ENCODE assay signal across 28 mouse cellular contexts in the genomic region with DNA sequence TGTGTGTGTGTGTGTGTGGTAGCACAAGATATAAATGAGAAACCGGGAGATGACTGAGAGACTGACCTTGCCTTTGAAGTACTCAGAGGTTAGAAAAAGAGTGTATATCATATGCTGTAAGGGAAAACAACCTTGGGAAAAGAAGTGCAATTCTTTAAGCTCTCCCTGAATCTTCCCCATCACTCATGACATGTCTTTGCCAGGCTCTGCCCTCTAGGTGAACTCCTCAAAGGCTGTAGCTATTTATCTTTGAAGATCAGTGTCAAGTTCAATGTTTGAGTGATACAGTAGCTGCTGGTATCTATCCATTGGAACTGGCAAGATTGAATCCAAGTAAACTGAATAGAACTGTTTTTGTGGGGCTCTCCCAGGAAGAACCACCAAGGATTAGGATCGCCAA. TPM values are rescaled to one million over a fixed set of nuclear protein-coding genes. Genes with fewer than 3 reads are reported as not detected.
DNase-seq lines count a peak whose midpoint lies in the region; ATAC-seq lines count a peak whose summit lies in the region.
"Had no signal": no experiment of that assay in that cellular context is flagged by ENCODE, and none has a peak within 500 bp of the region (broad histone marks: within the 10 kb centered on the region; RNA-seq: fewer than 3 reads in every experiment).

No protein-coding gene starts in this region.

- peaks cover 38% of the 10 kb centered on the region for H3K4me1 ChIP-seq in kidney, embryonic 15.5 days
- peaks cover 69% of the 10 kb centered on the region for H3K4me1 ChIP-seq in limb, embryonic 12.5 days (replicated peaks)
- H3K4me1 ChIP-seq: intestine, embryonic 15.5 days; liver, embryonic 15.5 days had no signal

- H3K36me3 ChIP-seq in kidney, embryonic 15.5 days, result no peaks in the 10 kb centered on the region
- no peaks in the 10 kb centered on the region for H3K36me3 ChIP-seq in limb, embryonic 12.5 days
- H3K36me3 ChIP-seq: hindbrain, embryonic 10.5 days; intestine, embryonic 15.5 days; liver, embryonic 15.5 days; lung, embryonic 15.5 days; midbrain, embryonic 13.5 days had no signal

- no peak overlapping the region for H3K9ac ChIP-seq in kidney, embryonic 15.5 days
- no peak overlapping the region for H3K9ac ChIP-seq in limb, embryonic 12.5 days (replicated peaks)
- H3K9ac ChIP-seq: forebrain, postnatal 0 days; heart, embryonic 13.5 days; intestine, embryonic 15.5 days; limb, embryonic 15.5 days; liver, embryonic 15.5 days; lung, embryonic 15.5 days; midbrain, embryonic 13.5 days had no signal

- DNase-seq in kidney, postnatal 14 days, result no peak
- peak; percentile 57 for DNase-seq in embryo, embryonic 10 days (ENCODE audit: low spot score)
- DNase-seq in embryo, embryonic 9.5 days (ENCODE audit: extremely low spot score), result peak; percentile 12
- DNase-seq in lung, adult 18-20 months, result no peak
- no peak for DNase-seq in ovary, adult 18-20 months (ENCODE audit: low spot score)
- DNase-seq: adrenal gland, postnatal 25 days; cerebellum, adult 18-20 months; cerebellum, postnatal 10 days; forebrain, postnatal 0 days; heart, postnatal 10 days; kidney, adult 2 months; layer of hippocampus, adult 9-11 months; lung, postnatal 36 days; retina, postnatal 1 day; right cerebral cortex, postnatal 14 days; thymus, postnatal 4 days had no signal

- no peaks in the 10 kb centered on the region for H3K9me3 ChIP-seq in kidney, embryonic 15.5 days (replicated peaks)
- no peaks in the 10 kb centered on the region for H3K9me3 ChIP-seq in limb, embryonic 12.5 days
- H3K9me3 ChIP-seq: heart, embryonic 13.5 days; hindbrain, embryonic 10.5 days; intestine, embryonic 15.5 days; limb, embryonic 15.5 days; liver, embryonic 15.5 days; lung, embryonic 15.5 days; midbrain, embryonic 13.5 days had no signal

- no peak overlapping the region for H3K4me3 ChIP-seq in kidney, embryonic 15.5 days (replicated peaks)
- H3K4me3 ChIP-seq in limb, embryonic 12.5 days (replicated peaks), result no peak overlapping the region
- H3K4me3 ChIP-seq: erythroblast, embryonic 14.5 days; heart, embryonic 13.5 days; hindbrain, embryonic 10.5 days; intestine, embryonic 15.5 days; limb, embryonic 15.5 days; liver, embryonic 15.5 days; lung, embryonic 15.5 days; midbrain, embryonic 13.5 days had no signal

- H3K4me2 ChIP-seq in kidney, embryonic 15.5 days, result no peak overlapping the region
- peak overlapping the region; percentile 11 for H3K4me2 ChIP-seq in limb, embryonic 12.5 days
- H3K4me2 ChIP-seq: heart, embryonic 13.5 days; intestine, embryonic 15.5 days; limb, embryonic 15.5 days; liver, embryonic 15.5 days; lung, embryonic 15.5 days; midbrain, embryonic 13.5 days had no signal

- H3K27ac ChIP-seq in kidney, embryonic 15.5 days, result 0 out of 2 replicates have a peak overlapping the region, but pooled peaks have one; percentile 3
- no peak overlapping the region for H3K27ac ChIP-seq in limb, embryonic 12.5 days
- H3K27ac ChIP-seq: heart, embryonic 13.5 days; hindbrain, embryonic 10.5 days; hindbrain, postnatal 0 days; intestine, embryonic 15.5 days; limb, embryonic 15.5 days; liver, embryonic 15.5 days; lung, embryonic 15.5 days; midbrain, embryonic 13.5 days had no signal

- H3K27me3 ChIP-seq in kidney, embryonic 15.5 days, result peaks cover 14% of the 10 kb centered on the region; the same call in 1 of the 2 replicates
- H3K27me3 ChIP-seq in limb, embryonic 12.5 days, result peaks cover 51% of the 10 kb centered on the region
- H3K27me3 ChIP-seq: heart, embryonic 13.5 days; intestine, embryonic 15.5 days; liver, embryonic 15.5 days; Patski had no signal

- WGBS in kidney, embryonic 15.5 days, result 17% methylated on average over 2 of the region's 2 CpGs
- 11% methylated on average over 2 of the region's 2 CpGs for WGBS in limb, embryonic 12.5 days

- peak; percentile 41; the same call in 1 of the 2 replicates for ATAC-seq in kidney, embryonic 15.5 days (replicated peaks; ENCODE audit: low FRiP score)
- ATAC-seq in limb, embryonic 12.5 days (ENCODE audit: insufficient number of reproducible peaks, insufficient read depth, low FRiP score, low TSS enrichment, low read depth), result no peak
- ATAC-seq: forebrain, postnatal 0 days; hindbrain, postnatal 0 days; midbrain, embryonic 13.5 days; Patski had no signal

RNA-seq across cellular contexts. Expression of a gene that starts 9.2 kb away (rescaled TPM):
- polyA plus RNA-seq in kidney, embryonic 15.5 days (2015; fragmentation: Nextera tagmentation; extraction: Ambion mirVana), result 33.9 and 37.1 TPM in 2 replicates
- polyA plus RNA-seq in limb, embryonic 12.5 days (2016; fragmentation: Nextera tagmentation; extraction: Ambion mirVana), result 23.8 and 28.7 TPM in 2 replicates

Comparison
In these comparisons a context has a peak if more than half of its experiments do, and no peak if none do; other contexts are left out.
1. DNase-seq: peak in embryo, embryonic 10 days (single experiment) and embryo, embryonic 9.5 days (single experiment); none in kidney, postnatal 14 days (single experiment), lung, adult 18-20 months (0 of 2) and ovary, adult 18-20 months (single experiment).